Mouse (Mus musculus) erythroid progenitor cell, adult 5-6 weeks (primary cell): ENCODE measurements around the gene Shisa6. TPM values are rescaled to one million over a fixed set of nuclear protein-coding genes. Genes with fewer than 3 reads are reported as not detected.
"Not testable (repeated sequence)": the region's sequence is repeated elsewhere in the genome, so short reads cannot be mapped to it uniquely, and the experiment has no call there.

Experiments used
- ATAC-seq: replicated peaks from 2 replicates; pipeline ENCODE4 v1.8.0; 2016; ENCODE audit warnings: moderate number of reproducible peaks, mild to moderate bottlenecking, moderate TSS enrichment, inconsistent platforms; ENCODE audit not compliant: poor library complexity, low FRiP score, severe bottlenecking
- total RNA-seq, 2 experiments: library from RNA; stranded (forward) in 1 of 2; stranded (reverse) in 1 of 2; fragments of 150-400 nt in 1 of 2; fragments of 186-747, 209-891 nt in 1 of 2; gene quantifications; 2 replicates each; pipeline versions ENCODE4 v1.2.3 to v1.2.4; 2015 to 2017; ENCODE audit warnings: low replicate concordance in 2 of 2

Gene Shisa6
- total RNA-seq, 2 experiments from 2014 or later, result not detected

- ATAC-seq, result no peak
Measured at GRCm38 (mm10) chr11:66494391-66494790, 31.4 kb downstream of the Shisa6 start.

- ATAC-seq, result no peak
Measured at GRCm38 (mm10) chr11:66487765-66488164, 38.0 kb downstream of the Shisa6 start.

- ATAC-seq, result no peak
Measured at GRCm38 (mm10) chr11:66482501-66482900, 43.3 kb downstream of the Shisa6 start.

- no peak for ATAC-seq
Measured at GRCm38 (mm10) chr11:66442631-66443030, 83.1 kb downstream of the Shisa6 start.

- ATAC-seq, result no peak
Measured at GRCm38 (mm10) chr11:66426129-66426528, 99.6 kb downstream of the Shisa6 start.

GRCm38 (mm10) chr11:66418216-66418615 lies 107.5 kb downstream of the Shisa6 start:
- no peak for ATAC-seq

- not testable (repeated sequence) for ATAC-seq
Measured at GRCm38 (mm10) chr11:66408721-66409120, 117.0 kb downstream of the Shisa6 start.

GRCm38 (mm10) chr11:66400036-66400435 lies 125.7 kb downstream of the Shisa6 start:
- no peak for ATAC-seq

- no peak for ATAC-seq
Measured at GRCm38 (mm10) chr11:66387561-66387960, 138.2 kb downstream of the Shisa6 start.

GRCm38 (mm10) chr11:66371796-66372195 lies 154.0 kb downstream of the Shisa6 start:
- no peak for ATAC-seq

GRCm38 (mm10) chr11:66369764-66370163 lies 156.0 kb downstream of the Shisa6 start:
- no peak for ATAC-seq

- no peak for ATAC-seq
Measured at GRCm38 (mm10) chr11:66366809-66367685, 158.7 kb downstream of the Shisa6 start.

- ATAC-seq, result no peak
Measured at GRCm38 (mm10) chr11:66359811-66360210, 166.0 kb downstream of the Shisa6 start.

- ATAC-seq, result no peak
Measured at GRCm38 (mm10) chr11:66344822-66345221, 180.9 kb downstream of the Shisa6 start.

GRCm38 (mm10) chr11:66336313-66336712 lies 189.5 kb downstream of the Shisa6 start:
- no peak for ATAC-seq

GRCm38 (mm10) chr11:66312764-66313163 lies 213.0 kb downstream of the Shisa6 start:
- ATAC-seq, result no peak

GRCm38 (mm10) chr11:66304396-66304795 lies 221.4 kb downstream of the Shisa6 start:
- ATAC-seq, result no peak

GRCm38 (mm10) chr11:66274707-66275081 lies 251.1 kb downstream of the Shisa6 start:
- ATAC-seq, result no peak

GRCm38 (mm10) chr11:66273904-66274706 lies 251.7 kb downstream of the Shisa6 start:
- no peak for ATAC-seq

- no peak for ATAC-seq
Measured at GRCm38 (mm10) chr11:66267029-66267428, 258.7 kb downstream of the Shisa6 start.
